Comparison of ENCODE assay signal across 8 mouse cellular contexts in the genomic region with DNA sequence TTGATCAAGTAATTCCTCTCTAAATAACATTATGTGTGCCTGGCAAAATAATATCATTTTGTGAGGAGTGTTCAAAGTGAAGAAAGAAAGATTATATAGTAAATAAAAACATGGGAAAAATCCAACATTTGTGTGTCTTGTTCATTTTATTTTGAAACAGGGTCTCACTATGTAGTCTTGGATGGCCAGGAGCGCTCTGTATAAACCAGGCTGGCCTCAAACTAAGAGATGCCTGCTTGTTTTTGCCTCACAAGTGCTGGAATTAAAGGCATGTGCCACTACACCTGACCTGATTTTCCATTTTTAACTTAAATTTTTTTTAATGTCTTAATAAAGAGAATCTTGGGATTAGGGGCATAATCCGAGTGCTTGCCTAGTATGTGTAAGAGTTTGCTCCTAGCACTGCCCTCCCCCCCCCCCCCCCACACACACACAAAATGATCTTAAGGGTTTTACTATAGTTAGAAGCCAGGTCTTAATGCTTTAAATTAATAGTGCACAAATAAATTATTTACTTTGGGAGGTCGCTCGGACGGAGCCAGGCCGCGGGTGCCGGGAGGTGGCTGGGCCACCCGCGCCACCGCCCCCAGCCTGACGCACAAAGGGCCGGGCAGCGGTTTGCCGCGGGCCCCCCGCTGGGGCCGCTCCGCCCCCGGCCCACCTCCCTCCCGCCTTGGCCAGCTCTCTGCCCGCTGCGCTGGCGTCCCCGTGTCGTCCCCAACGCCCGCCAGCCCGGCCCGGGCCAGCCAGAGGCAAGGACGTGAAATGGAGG.
DNase-seq lines count a peak whose midpoint lies in the region; ATAC-seq lines count a peak whose summit lies in the region.

No protein-coding gene starts in this region.

- H3K27me3 ChIP-seq in limb, embryonic 13.5 days = no peaks in the 10 kb centered on the region
- H3K27me3 ChIP-seq in stomach, embryonic 15.5 days (replicated peaks) = no peaks in the 10 kb centered on the region

- 8% methylated on average over 31 of the region's 31 CpGs for WGBS in limb, embryonic 13.5 days
- 9% methylated on average over 31 of the region's 31 CpGs for WGBS in stomach, embryonic 15.5 days

- no peaks in the 10 kb centered on the region for H3K9me3 ChIP-seq in limb, embryonic 13.5 days
- no peaks in the 10 kb centered on the region for H3K9me3 ChIP-seq in stomach, embryonic 15.5 days

- peak overlapping the region; percentile 42 for H3K4me3 ChIP-seq in limb, embryonic 13.5 days
- H3K4me3 ChIP-seq in stomach, embryonic 15.5 days (replicated peaks) = peak overlapping the region; percentile 38

- no peaks in the 10 kb centered on the region for H3K36me3 ChIP-seq in limb, embryonic 13.5 days
- H3K36me3 ChIP-seq in stomach, embryonic 15.5 days = no peaks in the 10 kb centered on the region

- H3K4me1 ChIP-seq in limb, embryonic 13.5 days = 0 out of 2 replicates have a peak, but pooled peaks cover 3% of the 10 kb centered on the region
- no peaks in the 10 kb centered on the region for H3K4me1 ChIP-seq in stomach, embryonic 15.5 days

- H3K4me2 ChIP-seq in limb, embryonic 13.5 days (replicated peaks) = peak overlapping the region; percentile 80
- H3K4me2 ChIP-seq in stomach, embryonic 15.5 days = peak overlapping the region; percentile 84

- peak; percentile 14 to 22 for DNase-seq in cerebellum, postnatal 25 days
- DNase-seq in cerebellum, adult 9-11 months = no peak
- peak; percentile 10 for DNase-seq in ovary, postnatal 36 days (ENCODE audit: low spot score)
- no peak for DNase-seq in ovary, postnatal 14 days (ENCODE audit: low spot score)
- DNase-seq in spleen, postnatal 36 days (ENCODE audit: low spot score in 2 of 2) = no peak
- DNase-seq in gastrocnemius, postnatal 14 days = no peak

- intact Hi-C loops in gastrocnemius, postnatal 14 days (cut with DNase I; ENCODE audit: low total_unique reads) = no loop called here

- no peak overlapping the region for H3K27ac ChIP-seq in limb, embryonic 13.5 days
- no peak overlapping the region for H3K27ac ChIP-seq in stomach, embryonic 15.5 days

- ATAC-seq in limb, embryonic 13.5 days (ENCODE audit: low FRiP score, low read depth) = peak; percentile 59; the same call in 1 of the 2 replicates
- ATAC-seq in stomach, embryonic 15.5 days (ENCODE audit: insufficient read depth, low FRiP score, low read depth) = no peak

- peak overlapping the region; percentile 63 for H3K9ac ChIP-seq in limb, embryonic 13.5 days
- no peak overlapping the region for H3K9ac ChIP-seq in stomach, embryonic 15.5 days

Comparison
In these comparisons a context has a peak if more than half of its experiments do, and no peak if none do; other contexts are left out.
1. DNase-seq: peak in cerebellum, postnatal 25 days (2 of 2) and ovary, postnatal 36 days (single experiment); none in cerebellum, adult 9-11 months (single experiment), ovary, postnatal 14 days (single experiment), spleen, postnatal 36 days (0 of 2) and gastrocnemius, postnatal 14 days (single experiment).